Mouse (Mus musculus) liver, embryonic 14.5 days (tissue): ENCODE measurements at regions not wholly inside any gene's neighbourhood (a gene's known extent, or its start where the extent isn't known, plus 50 kb on each side); places are given as distances from the start of the nearest gene placed in this dataset.

Source experiments
- ATAC-seq: fragments of 200-750 bp; cut with Nextera tagmentation; 2 replicates; pipeline ENCODE4 v1.8.0; 2017; ENCODE audit warnings: moderate number of reproducible peaks, mild to moderate bottlenecking, moderate library complexity; ENCODE audit not compliant: insufficient read depth
- DNase-seq, 3 experiments: peaks; one replicate each; pipeline ENCODE4 v3.0.0-alpha.2; 2012 to 2013; ENCODE audit warnings: low read depth in 3 of 3, low spot score in 3 of 3
- H3K27ac ChIP-seq: fragments of 300-500 bp; sonication (generic); 2 replicates; pipeline ENCODE4 v1.5.1; 2014; ENCODE audit warnings: moderate library complexity, mild to moderate bottlenecking, control low read depth, inconsistent platforms
- H3K27me3 ChIP-seq: fragments of 300-500 bp; sonication (generic); 2 replicates; pipeline ENCODE4 v1.6.1; 2014; ENCODE audit warnings: mild to moderate bottlenecking, low read length, moderate library complexity; ENCODE audit not compliant: control insufficient read depth, insufficient read depth
- H3K36me3 ChIP-seq: fragments of 300-500 bp; sonication (generic); replicated peaks from 2 replicates; pipeline ENCODE4 v1.6.1; 2014; ENCODE audit warnings: low read depth; ENCODE audit not compliant: control insufficient read depth, insufficient read depth
- H3K4me1 ChIP-seq, 2 experiments: fragments of 200-500 bp in 1 of 2; fragments of 300-500 bp in 1 of 2; sonication (generic) in 1 of 2; replicated peaks; 2 replicates each; pipeline ENCODE4 v1.6.1; 2012 to 2014; ENCODE audit warnings: antibody characterized with exemption in 1 of 2, inconsistent platforms in 1 of 2, low read length in 1 of 2; ENCODE audit not compliant: control insufficient read depth in 2 of 2, insufficient read depth in 2 of 2
- H3K4me2 ChIP-seq: fragments of 300-500 bp; sonication (generic); 2 replicates; pipeline ENCODE4 v1.6.1; 2014; ENCODE audit warnings: low read depth, mild to moderate bottlenecking, control low read depth, moderate library complexity
- H3K4me3 ChIP-seq, 2 experiments: fragments of 200-500 bp in 1 of 2; fragments of 300-500 bp in 1 of 2; sonication (generic) in 1 of 2; 2 replicates each; pipeline ENCODE4 v1.5.1; 2012 to 2014; ENCODE audit warnings: low read depth in 2 of 2, low read length in 2 of 2, mild to moderate bottlenecking in 2 of 2, control low read depth in 1 of 2, inconsistent platforms in 1 of 2, moderate library complexity in 1 of 2; ENCODE audit not compliant: insufficient read depth in 1 of 2
- H3K9ac ChIP-seq: fragments of 300-500 bp; sonication (generic); replicated peaks from 2 replicates; pipeline ENCODE4 v1.6.1; 2014; ENCODE audit warnings: mild to moderate bottlenecking, control low read depth, moderate library complexity
- H3K9me3 ChIP-seq: fragments of 300-500 bp; sonication (generic); 2 replicates; pipeline ENCODE4 v1.6.1; 2016; ENCODE audit warnings: low read length, mixed read lengths; ENCODE audit not compliant: control insufficient read depth
- CTCF ChIP-seq: IDR thresholded peaks from 2 replicates; pipeline ENCODE4 v1.5.1; 2016; ENCODE audit warnings: antibody characterized with exemption, low read depth, control low read depth
- EP300 ChIP-seq: IDR thresholded peaks from 2 replicates; pipeline ENCODE4 v1.6.1; 2016; ENCODE audit warnings: antibody characterized with exemption, low read depth
- WGBS: fragments of 180-500 bp; shearing (Covaris S2); extraction: QIAGEN DNeasy Blood & Tissue Kit; methylation state at CpG from one replicate; pipeline ENCODE4 v1.1.7; 2014; ENCODE audit not compliant: insufficient replicate concordance; 5-methylcytosine and 5-hydroxymethylcytosine counted together

- WGBS: 76% methylated on average over 4 of the region's 4 CpGs
- Histone ChIP-seq H3K36me3 (no peaks in the 10 kb centered on the region), H3K27me3 (no peaks in the 10 kb centered on the region), H3K27ac (no peak overlapping the region), H3K4me1 (no peaks in the 10 kb centered on the region), H3K4me3 (no peak overlapping the region), H3K4me2 (no peak overlapping the region), H3K9me3 (no peaks in the 10 kb centered on the region), H3K9ac (no peak overlapping the region)
- TF ChIP-seq EP300 (no peak), CTCF (no peak)
- DNase-seq (no peak), ATAC-seq (no peak)
Measured at GRCm38 (mm10) chr6:58752496-58752895, 78.8 kb upstream of the Herc3 start.

GRCm38 (mm10) chr6:58756309-58757015 is 74.8 kb upstream of the Herc3 start:
- Histone ChIP-seq H3K27me3 (no peaks in the 10 kb centered on the region), H3K27ac (no peak overlapping the region), H3K4me1 (no peaks in the 10 kb centered on the region), H3K36me3 (no peaks in the 10 kb centered on the region), H3K4me3 (no peak overlapping the region), H3K4me2 (no peak overlapping the region), H3K9ac (no peak overlapping the region), H3K9me3 (no peaks in the 10 kb centered on the region)
- DNase-seq (no peak), ATAC-seq (no peak)
- 16% methylated on average over 2 of the region's 2 CpGs for WGBS
- TF ChIP-seq CTCF (no peak), EP300 (no peak)

- ATAC-seq: no peak
- Histone ChIP-seq H3K27me3 (no peaks in the 10 kb centered on the region), H3K9ac (no peak overlapping the region), H3K4me3 (no peak overlapping the region), H3K9me3 (no peaks in the 10 kb centered on the region), H3K27ac (no peak overlapping the region), H3K4me1 (no peaks in the 10 kb centered on the region), H3K36me3 (no peaks in the 10 kb centered on the region), H3K4me2 (no peak overlapping the region)
- no peak for DNase-seq
- 23% methylated on average over 4 of the region's 4 CpGs for WGBS
- TF ChIP-seq CTCF (no peak), EP300 (no peak)
Measured at GRCm38 (mm10) chr6:58757339-58757738, 73.9 kb upstream of the Herc3 start.

- Histone ChIP-seq H3K4me3 (no peak overlapping the region), H3K36me3 (no peaks in the 10 kb centered on the region), H3K9me3 (no peaks in the 10 kb centered on the region), H3K4me1 (0 out of 4 replicates have a peak, but pooled peaks cover 0 to 2% of the 10 kb centered on the region in 2 experiments), H3K27me3 (no peaks in the 10 kb centered on the region), H3K9ac (no peak overlapping the region), H3K27ac (no peak overlapping the region), H3K4me2 (no peak overlapping the region)
- 15% methylated on average over 8 of the region's 8 CpGs for WGBS
- ATAC-seq (no peak), DNase-seq (peak; percentile 24 to 53 (median 52))
- TF ChIP-seq CTCF (peak; percentile 87), EP300 (no peak)
Measured at GRCm38 (mm10) chr6:58770654-58771218, 60.5 kb upstream of the Herc3 start.

GRCm38 (mm10) chr6:58772014-58772413 is 59.3 kb upstream of the Herc3 start:
- Histone ChIP-seq H3K27ac (no peak overlapping the region), H3K4me3 (no peak overlapping the region), H3K9ac (no peak overlapping the region), H3K4me2 (no peak overlapping the region), H3K4me1 (0 out of 4 replicates have a peak, but pooled peaks cover 0 to 2% of the 10 kb centered on the region in 2 experiments), H3K36me3 (no peaks in the 10 kb centered on the region), H3K27me3 (no peaks in the 10 kb centered on the region), H3K9me3 (no peaks in the 10 kb centered on the region)
- peak in 1 of 3 experiments; percentile 14 for DNase-seq
- TF ChIP-seq CTCF (peak; percentile 61), EP300 (no peak)
- 0% methylated on average over 1 of the region's 1 CpGs for WGBS
- ATAC-seq: no peak
